Mouse (Mus musculus) kidney, postnatal 4 days (tissue): ENCODE data around the gene Mast4.
A peak's percentile ranks its signal among the peaks of the same experiment; 100 is the strongest.

ENCODE experiments used
- DNase-seq, 2 experiments: peaks; one replicate each; pipeline ENCODE4 v3.0.0; 2021; ENCODE audit warnings: mixed read lengths in 2 of 2

Mast4 gene

GRCm38 (mm10) chr13:102886147-102886546 is 448.1 kb downstream of the Mast4 start:
- DNase-seq: no peak

- DNase-seq: no peak
These were observed 453.8 kb downstream of the Mast4 start for GRCm38 (mm10) chr13:102880381-102881076.

GRCm38 (mm10) chr13:102878631-102879030 is 455.7 kb downstream of the Mast4 start:
- no peak for DNase-seq

GRCm38 (mm10) chr13:102877766-102878325 is 456.5 kb downstream of the Mast4 start:
- DNase-seq: no peak

- no peak for DNase-seq
These were observed 457.1 kb downstream of the Mast4 start for GRCm38 (mm10) chr13:102877154-102877553.

- DNase-seq: no peak
These were observed 458.8 kb downstream of the Mast4 start for GRCm38 (mm10) chr13:102875520-102875919.

GRCm38 (mm10) chr13:102875144-102875476 is 459.2 kb downstream of the Mast4 start:
- DNase-seq: no peak

GRCm38 (mm10) chr13:102874465-102875143 is 459.7 kb downstream of the Mast4 start:
- peak; percentile 26 to 42 for DNase-seq

- DNase-seq: no peak
These were observed 460.8 kb downstream of the Mast4 start for GRCm38 (mm10) chr13:102873412-102874016.

- no peak for DNase-seq
These were observed 462.8 kb downstream of the Mast4 start for GRCm38 (mm10) chr13:102871380-102872104.

GRCm38 (mm10) chr13:102869541-102869940 is 464.8 kb downstream of the Mast4 start:
- DNase-seq: no peak

GRCm38 (mm10) chr13:102866816-102867215 is 467.5 kb downstream of the Mast4 start:
- DNase-seq: no peak

GRCm38 (mm10) chr13:102865971-102866724 is 468.1 kb downstream of the Mast4 start:
- DNase-seq: peak; percentile 69 to 76

GRCm38 (mm10) chr13:102865494-102865893 is 468.8 kb downstream of the Mast4 start:
- DNase-seq: no peak

GRCm38 (mm10) chr13:102864840-102865239 is 469.5 kb downstream of the Mast4 start:
- DNase-seq: no peak

GRCm38 (mm10) chr13:102864079-102864478 is 470.2 kb downstream of the Mast4 start:
- no peak for DNase-seq

- no peak for DNase-seq
These were observed 471.3 kb downstream of the Mast4 start for GRCm38 (mm10) chr13:102862981-102863380.

GRCm38 (mm10) chr13:102862397-102862796 is 471.9 kb downstream of the Mast4 start:
- no peak for DNase-seq

- DNase-seq: no peak
These were observed 473.6 kb downstream of the Mast4 start for GRCm38 (mm10) chr13:102860733-102861132.

- no peak for DNase-seq
These were observed 474.2 kb downstream of the Mast4 start for GRCm38 (mm10) chr13:102860135-102860534.

- no peak for DNase-seq
These were observed 476.8 kb downstream of the Mast4 start for GRCm38 (mm10) chr13:102857539-102857838.

GRCm38 (mm10) chr13:102856821-102857538 is 477.3 kb downstream of the Mast4 start:
- DNase-seq: no peak
